Mouse (Mus musculus): ENCODE measurements around the gene H13. TPM values are rescaled to one million over a fixed set of nuclear protein-coding genes. Genes with fewer than 3 reads are reported as not detected.
"Not testable (repeated sequence)": the region's sequence is repeated elsewhere in the genome, so short reads cannot be mapped to it uniquely, and the experiment has no call there.

H13 gene
- polyA plus RNA-seq, 1 experiment from 2014 or later = 169 TPM

GRCm38 (mm10) chr2:152636246-152637005 lies 32.8 kb upstream of the H13 start:
- no peak for ATAC-seq (ENCODE audit: low FRiP score)
- H3K4me1 ChIP-seq (replicated peaks) = peaks cover 15% of the 10 kb centered on the region
- WGBS = 74% methylated on average over 23 of the region's 23 CpGs
- H3K9me3 ChIP-seq = no peaks in the 10 kb centered on the region
- 0 out of 2 replicates have a peak, but pooled peaks cover 2% of the 10 kb centered on the region for H3K27me3 ChIP-seq
- no peak overlapping the region for H3K4me2 ChIP-seq
- H3K27ac ChIP-seq = no peak overlapping the region
- no peaks in the 10 kb centered on the region for H3K36me3 ChIP-seq
- H3K4me3 ChIP-seq = no peak overlapping the region
- no peak overlapping the region for H3K9ac ChIP-seq

- Histone ChIP-seq H3K4me3 (no peak overlapping the region), H3K9ac (no peak overlapping the region), H3K4me1 (replicated peaks) (peaks cover 15% of the 10 kb centered on the region), H3K4me2 (no peak overlapping the region), H3K9me3 (no peaks in the 10 kb centered on the region), H3K27ac (no peak overlapping the region), H3K36me3 (no peaks in the 10 kb centered on the region), H3K27me3 (0 out of 2 replicates have a peak, but pooled peaks cover 2% of the 10 kb centered on the region)
- 85% methylated on average over 6 of the region's 6 CpGs for WGBS
- ATAC-seq (ENCODE audit: low FRiP score) = no peak
These were observed 32.3 kb upstream of the H13 start for GRCm38 (mm10) chr2:152637006-152637322.

- 88% methylated on average over 4 of the region's 4 CpGs for WGBS
- H3K27ac ChIP-seq = no peak overlapping the region
- ATAC-seq (ENCODE audit: low FRiP score) = no peak
- H3K4me3 ChIP-seq = no peak overlapping the region
- no peaks in the 10 kb centered on the region for H3K9me3 ChIP-seq
- no peak overlapping the region for H3K9ac ChIP-seq
- H3K36me3 ChIP-seq = no peaks in the 10 kb centered on the region
- no peak overlapping the region for H3K4me2 ChIP-seq
- 0 out of 2 replicates have a peak, but pooled peaks cover 2% of the 10 kb centered on the region for H3K27me3 ChIP-seq
- H3K4me1 ChIP-seq (replicated peaks) = peaks cover 15% of the 10 kb centered on the region
These were observed 31.9 kb upstream of the H13 start for GRCm38 (mm10) chr2:152637381-152637780.

GRCm38 (mm10) chr2:152638865-152639264 lies 30.4 kb upstream of the H13 start:
- Histone ChIP-seq H3K27ac (0 out of 2 replicates have a peak overlapping the region, but pooled peaks have one; percentile 30), H3K4me1 (replicated peaks) (peaks cover 12% of the 10 kb centered on the region), H3K4me2 (no peak overlapping the region), H3K4me3 (no peak overlapping the region), H3K9ac (no peak overlapping the region), H3K27me3 (0 out of 2 replicates have a peak, but pooled peaks cover 2% of the 10 kb centered on the region), H3K9me3 (no peaks in the 10 kb centered on the region), H3K36me3 (no peaks in the 10 kb centered on the region)
- WGBS = 50% methylated on average over 6 of the region's 6 CpGs
- ATAC-seq (ENCODE audit: low FRiP score) = no peak

GRCm38 (mm10) chr2:152639406-152640113 lies 29.7 kb upstream of the H13 start:
- Histone ChIP-seq H3K27ac (0 out of 2 replicates have a peak overlapping the region, but pooled peaks have one; percentile 30), H3K9me3 (no peaks in the 10 kb centered on the region), H3K4me3 (no peak overlapping the region), H3K9ac (peak overlapping the region; percentile 51; the same call in 1 of the 2 replicates), H3K36me3 (no peaks in the 10 kb centered on the region), H3K4me1 (replicated peaks) (peaks cover 12% of the 10 kb centered on the region), H3K4me2 (no peak overlapping the region), H3K27me3 (0 out of 2 replicates have a peak, but pooled peaks cover under 1% of the 10 kb centered on the region)
- WGBS = 11% methylated on average over 11 of the region's 11 CpGs
- no peak for ATAC-seq (ENCODE audit: low FRiP score)

GRCm38 (mm10) chr2:152652901-152653620 lies 16.2 kb upstream of the H13 start:
- peak overlapping the region; percentile 70 for H3K27ac ChIP-seq
- H3K27me3 ChIP-seq = no peaks in the 10 kb centered on the region
- no peak overlapping the region for H3K9ac ChIP-seq
- H3K36me3 ChIP-seq = no peaks in the 10 kb centered on the region
- no peak overlapping the region for H3K4me3 ChIP-seq
- 78% methylated on average over 10 of the region's 10 CpGs for WGBS
- no peaks in the 10 kb centered on the region for H3K9me3 ChIP-seq
- no peak for ATAC-seq (ENCODE audit: low FRiP score)
- peaks cover 26% of the 10 kb centered on the region for H3K4me1 ChIP-seq (replicated peaks)
- no peak overlapping the region for H3K4me2 ChIP-seq

GRCm38 (mm10) chr2:152653874-152654715 lies 15.2 kb upstream of the H13 start:
- peak overlapping the region; percentile 46 for H3K4me2 ChIP-seq
- no peaks in the 10 kb centered on the region for H3K36me3 ChIP-seq
- H3K4me1 ChIP-seq (replicated peaks) = peaks cover 26% of the 10 kb centered on the region
- peak; percentile 94 for ATAC-seq (ENCODE audit: low FRiP score)
- H3K4me3 ChIP-seq = no peak overlapping the region
- peak overlapping the region; percentile 89 for H3K27ac ChIP-seq
- no peaks in the 10 kb centered on the region for H3K9me3 ChIP-seq
- H3K27me3 ChIP-seq = no peaks in the 10 kb centered on the region
- WGBS = 40% methylated on average over 14 of the region's 14 CpGs
- peak overlapping the region; percentile 57; the same call in 1 of the 2 replicates for H3K9ac ChIP-seq

- Histone ChIP-seq H3K4me2 (no peak overlapping the region), H3K9ac (no peak overlapping the region), H3K9me3 (no peaks in the 10 kb centered on the region), H3K4me1 (replicated peaks) (peaks cover 26% of the 10 kb centered on the region), H3K36me3 (no peaks in the 10 kb centered on the region), H3K27me3 (no peaks in the 10 kb centered on the region), H3K27ac (no peak overlapping the region), H3K4me3 (no peak overlapping the region)
- no peak for ATAC-seq (ENCODE audit: low FRiP score)
- WGBS = 55% methylated on average over 10 of the region's 10 CpGs
These were observed 11.9 kb upstream of the H13 start for GRCm38 (mm10) chr2:152657398-152657797.

GRCm38 (mm10) chr2:152661163-152661562 lies 8.1 kb upstream of the H13 start:
- no peaks in the 10 kb centered on the region for H3K4me1 ChIP-seq (replicated peaks)
- no peaks in the 10 kb centered on the region for H3K9me3 ChIP-seq
- H3K36me3 ChIP-seq = no peaks in the 10 kb centered on the region
- no peak overlapping the region for H3K27ac ChIP-seq
- ATAC-seq (ENCODE audit: low FRiP score) = no peak
- H3K4me2 ChIP-seq = no peak overlapping the region
- H3K9ac ChIP-seq = no peak overlapping the region
- H3K27me3 ChIP-seq = no peaks in the 10 kb centered on the region
- H3K4me3 ChIP-seq = no peak overlapping the region
- 85% methylated on average over 6 of the region's 6 CpGs for WGBS

- H3K9me3 ChIP-seq; H3K9ac ChIP-seq; H3K4me2 ChIP-seq; H3K36me3 ChIP-seq; ATAC-seq (ENCODE audit: low FRiP score); H3K4me3 ChIP-seq; H3K27ac ChIP-seq; H3K27me3 ChIP-seq: not testable (repeated sequence)
- 87% methylated on average over 3 of the region's 3 CpGs for WGBS
- peaks cover 11% of the 10 kb centered on the region for H3K4me1 ChIP-seq (replicated peaks)
These were observed 3.1 kb upstream of the H13 start for GRCm38 (mm10) chr2:152666191-152666590.

- Histone ChIP-seq H3K4me3 (peak overlapping the region; percentile 100), H3K9ac (peak overlapping the region; percentile 99), H3K4me1 (replicated peaks) (peaks cover 46% of the 10 kb centered on the region), H3K9me3 (no peaks in the 10 kb centered on the region), H3K36me3 (peaks cover 21% of the 10 kb centered on the region), H3K27me3 (no peaks in the 10 kb centered on the region), H3K4me2 (peak overlapping the region; percentile 95), H3K27ac (peak overlapping the region; percentile 99)
- WGBS = under 1% methylated on average over 46 of the region's 46 CpGs
- ATAC-seq (ENCODE audit: low FRiP score) = peak; percentile 73
These were observed 601 bp downstream of the H13 start for GRCm38 (mm10) chr2:152669639-152670484.
